Mouse (Mus musculus): Measurements from ENCODE around the gene Ffar1. TPM values are rescaled to one million over a fixed set of nuclear protein-coding genes. Genes with fewer than 3 reads are reported as not detected.

Gene Ffar1
- polyA plus RNA-seq (2015; fragmentation: Nextera tagmentation; extraction: Ambion mirVana) = 0.17 TPM in 2 replicates

DNA sequence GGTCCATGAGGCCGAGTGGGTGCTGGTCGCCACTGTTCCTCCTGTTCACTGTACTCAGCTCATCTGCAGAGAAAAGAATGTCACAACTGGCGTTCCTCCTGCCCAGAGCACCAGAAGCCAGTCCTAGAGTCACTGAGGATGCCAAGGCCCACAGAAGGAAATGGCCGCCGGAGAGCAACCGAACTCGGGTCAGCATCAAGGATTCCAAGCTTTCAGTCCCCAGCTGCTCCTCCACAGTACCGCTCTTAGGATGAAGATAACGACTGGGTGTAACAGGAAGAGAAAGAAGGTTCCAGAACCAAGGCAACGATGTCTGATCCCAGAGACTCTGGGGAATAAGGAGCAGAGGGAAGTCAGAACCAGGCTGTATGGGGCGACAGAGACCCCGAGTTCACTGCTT is at the start of gene Ffar1:
Ffar1 (minus strand) TSS at position 101 of the 400 bp plus-strand sequence.
- Histone ChIP-seq H3K36me3 (ENCODE audit: control insufficient read depth, insufficient read depth, low read length) (no peaks in the 10 kb centered on the region), H3K4me1 (ENCODE audit: control insufficient read depth, insufficient read depth, low read length) (no peaks in the 10 kb centered on the region), H3K27me3 (ENCODE audit: control insufficient read depth, insufficient read depth, low read length) (no peaks in the 10 kb centered on the region), H3K9me3 (replicated peaks; ENCODE audit: control insufficient read depth, low read length) (no peaks in the 10 kb centered on the region), H3K9ac (ENCODE audit: low read length) (no peak within 1 kb of the TSS; the same call in 1 of the 2 replicates), H3K27ac (ENCODE audit: low read length) (no peak within 1 kb of the TSS), H3K4me3 (replicated peaks; ENCODE audit: low read length) (no peak within 1 kb of the TSS), H3K4me2 (ENCODE audit: low read depth, low read length) (no peak within 1 kb of the TSS)
- ATAC-seq (ENCODE audit: insufficient read depth, low FRiP score) = no peak
- 88% methylated on average over 12 of the region's 12 CpGs for WGBS

GRCm38 (mm10) chr7:30909773-30910172 is 48.4 kb upstream of the Ffar1 start:
- Histone ChIP-seq H3K4me3 (replicated peaks; ENCODE audit: low read length) (no peak overlapping the region), H3K4me1 (ENCODE audit: control insufficient read depth, insufficient read depth, low read length) (no peaks in the 10 kb centered on the region; the same call in 1 of the 2 replicates), H3K27ac (ENCODE audit: low read length) (no peak overlapping the region), H3K9ac (ENCODE audit: low read length) (no peak overlapping the region), H3K9me3 (replicated peaks; ENCODE audit: control insufficient read depth, low read length) (no peaks in the 10 kb centered on the region), H3K36me3 (ENCODE audit: control insufficient read depth, insufficient read depth, low read length) (no peaks in the 10 kb centered on the region), H3K27me3 (ENCODE audit: control insufficient read depth, insufficient read depth, low read length) (no peaks in the 10 kb centered on the region), H3K4me2 (ENCODE audit: low read depth, low read length) (no peak overlapping the region)
- 63% methylated on average over 6 of the region's 6 CpGs for WGBS
- no peak for ATAC-seq (ENCODE audit: insufficient read depth, low FRiP score)

DNA sequence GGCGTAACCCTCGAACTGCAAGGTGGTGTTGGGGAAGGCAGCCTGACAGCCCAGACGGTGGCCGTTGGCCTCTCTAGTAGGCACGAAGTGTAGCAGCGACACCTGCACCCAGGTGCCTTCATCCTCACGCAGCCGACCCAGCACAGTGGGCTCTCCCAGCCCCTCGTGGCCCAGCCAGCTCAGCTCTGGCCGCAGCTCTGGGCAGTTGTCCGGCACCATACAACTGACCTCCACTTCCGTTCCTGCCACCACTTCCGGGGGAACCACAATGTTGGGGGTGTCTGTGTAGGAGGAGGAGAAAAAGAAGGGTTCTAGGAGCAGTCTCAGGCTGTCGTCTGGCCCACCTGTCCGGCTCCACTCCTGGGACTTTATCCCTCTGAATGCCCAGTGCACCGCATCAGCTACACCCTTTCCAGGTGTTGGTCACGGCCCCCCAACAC is 47.6 kb upstream of the Ffar1 start:
- H3K4me1 ChIP-seq (ENCODE audit: control insufficient read depth, insufficient read depth, low read length) = no peaks in the 10 kb centered on the region; the same call in 1 of the 2 replicates
- 20% methylated on average over 17 of the region's 17 CpGs for WGBS
- no peaks in the 10 kb centered on the region for H3K36me3 ChIP-seq (ENCODE audit: control insufficient read depth, insufficient read depth, low read length)
- peak overlapping the region; percentile 36; the same call in 1 of the 2 replicates for H3K9ac ChIP-seq (ENCODE audit: low read length)
- H3K27me3 ChIP-seq (ENCODE audit: control insufficient read depth, insufficient read depth, low read length) = no peaks in the 10 kb centered on the region
- ATAC-seq (ENCODE audit: insufficient read depth, low FRiP score) = peak; percentile 12; the same call in 1 of the 2 replicates
- H3K4me3 ChIP-seq (replicated peaks; ENCODE audit: low read length) = peak overlapping the region; percentile 27
- no peak overlapping the region for H3K27ac ChIP-seq (ENCODE audit: low read length)
- no peaks in the 10 kb centered on the region for H3K9me3 ChIP-seq (replicated peaks; ENCODE audit: control insufficient read depth, low read length)
- H3K4me2 ChIP-seq (ENCODE audit: low read depth, low read length) = peak overlapping the region; percentile 54

- 4% methylated on average over 26 of the region's 26 CpGs for WGBS
- H3K9ac ChIP-seq (ENCODE audit: low read length) = peak overlapping the region; percentile 36; the same call in 1 of the 2 replicates
- peak overlapping the region; percentile 54 for H3K4me2 ChIP-seq (ENCODE audit: low read depth, low read length)
- H3K27ac ChIP-seq (ENCODE audit: low read length) = no peak overlapping the region
- no peaks in the 10 kb centered on the region; the same call in 1 of the 2 replicates for H3K4me1 ChIP-seq (ENCODE audit: control insufficient read depth, insufficient read depth, low read length)
- peak; percentile 65; the same call in 1 of the 2 replicates for ATAC-seq (ENCODE audit: insufficient read depth, low FRiP score)
- H3K27me3 ChIP-seq (ENCODE audit: control insufficient read depth, insufficient read depth, low read length) = no peaks in the 10 kb centered on the region
- no peaks in the 10 kb centered on the region for H3K36me3 ChIP-seq (ENCODE audit: control insufficient read depth, insufficient read depth, low read length)
- peak overlapping the region; percentile 27 for H3K4me3 ChIP-seq (replicated peaks; ENCODE audit: low read length)
- no peaks in the 10 kb centered on the region for H3K9me3 ChIP-seq (replicated peaks; ENCODE audit: control insufficient read depth, low read length)
These were observed 47.1 kb upstream of the Ffar1 start for GRCm38 (mm10) chr7:30908277-30908991.

DNA sequence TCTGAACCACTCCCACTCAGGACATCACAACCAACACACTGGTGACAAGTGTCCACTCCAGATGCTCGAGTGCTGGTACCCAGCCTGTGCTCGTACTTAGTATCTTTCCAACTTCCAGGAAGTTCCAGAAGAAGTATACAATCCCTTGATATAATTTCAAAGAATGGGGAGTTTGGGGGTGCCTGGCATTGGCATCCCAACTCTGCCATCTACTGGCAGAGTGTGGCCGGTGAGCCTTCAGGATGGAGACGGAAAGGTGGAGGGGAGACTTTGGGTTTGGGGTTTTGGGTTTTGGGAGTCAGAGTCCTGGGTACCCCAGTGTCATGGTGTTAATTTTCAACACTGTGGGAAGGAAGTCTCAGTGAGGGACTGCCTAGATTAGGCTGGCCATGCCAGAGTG is 42.7 kb upstream of the Ffar1 start:
- ATAC-seq (ENCODE audit: insufficient read depth, low FRiP score) = no peak
- H3K4me1 ChIP-seq (ENCODE audit: control insufficient read depth, insufficient read depth, low read length) = no peaks in the 10 kb centered on the region; the same call in 1 of the 2 replicates
- no peak overlapping the region for H3K9ac ChIP-seq (ENCODE audit: low read length)
- H3K4me2 ChIP-seq (ENCODE audit: low read depth, low read length) = no peak overlapping the region
- no peaks in the 10 kb centered on the region for H3K9me3 ChIP-seq (replicated peaks; ENCODE audit: control insufficient read depth, low read length)
- H3K27ac ChIP-seq (ENCODE audit: low read length) = no peak overlapping the region
- H3K4me3 ChIP-seq (replicated peaks; ENCODE audit: low read length) = no peak overlapping the region
- no peaks in the 10 kb centered on the region for H3K27me3 ChIP-seq (ENCODE audit: control insufficient read depth, insufficient read depth, low read length)
- WGBS = 35% methylated on average over 4 of the region's 4 CpGs
- no peaks in the 10 kb centered on the region for H3K36me3 ChIP-seq (ENCODE audit: control insufficient read depth, insufficient read depth, low read length)

DNA sequence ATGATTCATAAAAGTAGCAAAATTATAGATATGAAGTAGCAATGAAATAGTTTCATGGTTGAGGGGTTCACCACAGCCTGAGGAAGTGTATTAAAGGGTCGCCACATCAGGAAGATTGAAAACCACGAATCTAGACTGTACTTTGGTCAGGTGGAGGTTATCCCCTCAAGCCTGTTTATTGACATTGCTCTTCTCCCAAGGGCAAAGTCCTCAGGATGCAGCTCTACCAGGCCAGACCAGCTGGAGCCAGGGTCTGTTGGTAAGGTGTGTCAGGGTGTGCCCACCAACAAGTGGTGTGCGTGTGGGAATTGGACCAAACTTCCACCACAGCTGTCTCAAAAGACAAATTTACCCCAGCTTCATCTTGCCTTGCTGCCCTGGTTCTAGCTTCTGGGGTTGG is 33.9 kb upstream of the Ffar1 start:
- no peak overlapping the region for H3K4me2 ChIP-seq (ENCODE audit: low read depth, low read length)
- no peaks in the 10 kb centered on the region for H3K36me3 ChIP-seq (ENCODE audit: control insufficient read depth, insufficient read depth, low read length)
- no peak for ATAC-seq (ENCODE audit: insufficient read depth, low FRiP score)
- 83% methylated on average over 3 of the region's 3 CpGs for WGBS
- H3K9ac ChIP-seq (ENCODE audit: low read length) = no peak overlapping the region
- H3K4me1 ChIP-seq (ENCODE audit: control insufficient read depth, insufficient read depth, low read length) = 0 out of 2 replicates have a peak, but pooled peaks cover 7% of the 10 kb centered on the region
- H3K27ac ChIP-seq (ENCODE audit: low read length) = no peak overlapping the region
- no peak overlapping the region for H3K4me3 ChIP-seq (replicated peaks; ENCODE audit: low read length)
- no peaks in the 10 kb centered on the region for H3K9me3 ChIP-seq (replicated peaks; ENCODE audit: control insufficient read depth, low read length)
- no peaks in the 10 kb centered on the region for H3K27me3 ChIP-seq (ENCODE audit: control insufficient read depth, insufficient read depth, low read length)

DNA sequence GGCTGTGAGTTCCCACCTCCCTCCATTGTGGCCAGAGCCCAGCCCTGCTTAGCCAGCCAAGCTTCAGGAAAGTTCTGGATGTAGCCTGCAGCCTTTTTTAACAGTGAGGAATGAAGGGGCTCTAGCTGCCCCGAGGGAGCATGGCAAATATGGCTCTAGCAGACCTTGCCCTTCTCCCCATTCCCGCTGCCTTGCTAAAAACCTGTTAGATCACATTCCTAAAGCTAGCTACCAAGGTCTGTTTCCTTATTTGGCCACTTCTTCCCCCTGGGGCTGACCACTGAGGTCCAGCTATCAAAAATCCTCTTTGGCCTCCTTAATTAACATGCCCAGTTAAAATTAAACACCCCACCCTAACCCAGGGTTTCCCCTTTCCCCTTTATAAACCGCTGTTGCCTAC is 31.2 kb upstream of the Ffar1 start:
- Histone ChIP-seq H3K4me1 (ENCODE audit: control insufficient read depth, insufficient read depth, low read length) (0 out of 2 replicates have a peak, but pooled peaks cover 7% of the 10 kb centered on the region), H3K9me3 (replicated peaks; ENCODE audit: control insufficient read depth, low read length) (no peaks in the 10 kb centered on the region), H3K27ac (ENCODE audit: low read length) (0 out of 2 replicates have a peak overlapping the region, but pooled peaks have one; percentile 37), H3K4me2 (ENCODE audit: low read depth, low read length) (no peak overlapping the region), H3K4me3 (replicated peaks; ENCODE audit: low read length) (no peak overlapping the region), H3K36me3 (ENCODE audit: control insufficient read depth, insufficient read depth, low read length) (no peaks in the 10 kb centered on the region), H3K9ac (ENCODE audit: low read length) (peak overlapping the region; percentile 23; the same call in 1 of the 2 replicates), H3K27me3 (ENCODE audit: control insufficient read depth, insufficient read depth, low read length) (no peaks in the 10 kb centered on the region)
- 43% methylated on average over 3 of the region's 3 CpGs for WGBS
- peak; percentile 75; the same call in 1 of the 2 replicates for ATAC-seq (ENCODE audit: insufficient read depth, low FRiP score)

DNA sequence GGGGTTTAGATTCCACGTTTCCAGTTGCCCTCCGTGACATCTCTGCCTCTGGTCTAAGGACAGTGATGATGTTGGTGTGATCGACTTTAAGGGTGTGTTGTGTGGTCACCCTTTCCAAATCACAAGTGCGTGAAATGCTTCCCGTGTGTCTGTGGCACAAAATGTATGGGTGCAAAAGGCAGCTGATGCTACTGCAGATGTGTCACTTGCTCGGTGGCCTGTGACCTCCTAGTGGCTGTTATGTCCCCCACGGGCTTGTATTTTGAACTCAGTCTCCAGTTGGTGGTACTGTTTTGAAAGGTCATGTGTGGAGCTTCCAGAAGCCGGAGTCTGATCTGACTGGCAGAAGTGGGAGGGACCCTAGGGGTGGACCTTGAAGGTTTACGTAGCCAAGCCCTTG is 30.4 kb upstream of the Ffar1 start:
- no peak for ATAC-seq (ENCODE audit: insufficient read depth, low FRiP score)
- Histone ChIP-seq H3K27ac (ENCODE audit: low read length) (no peak overlapping the region), H3K36me3 (ENCODE audit: control insufficient read depth, insufficient read depth, low read length) (no peaks in the 10 kb centered on the region), H3K9me3 (replicated peaks; ENCODE audit: control insufficient read depth, low read length) (no peaks in the 10 kb centered on the region), H3K27me3 (ENCODE audit: control insufficient read depth, insufficient read depth, low read length) (no peaks in the 10 kb centered on the region), H3K4me1 (ENCODE audit: control insufficient read depth, insufficient read depth, low read length) (0 out of 2 replicates have a peak, but pooled peaks cover 7% of the 10 kb centered on the region), H3K4me3 (replicated peaks; ENCODE audit: low read length) (no peak overlapping the region), H3K4me2 (ENCODE audit: low read depth, low read length) (no peak overlapping the region), H3K9ac (ENCODE audit: low read length) (no peak overlapping the region)
- WGBS = 83% methylated on average over 9 of the region's 9 CpGs

- Histone ChIP-seq H3K4me3 (replicated peaks; ENCODE audit: low read length) (no peak overlapping the region), H3K9ac (ENCODE audit: low read length) (no peak overlapping the region), H3K4me1 (ENCODE audit: control insufficient read depth, insufficient read depth, low read length) (0 out of 2 replicates have a peak, but pooled peaks cover 7% of the 10 kb centered on the region), H3K27me3 (ENCODE audit: control insufficient read depth, insufficient read depth, low read length) (no peaks in the 10 kb centered on the region), H3K27ac (ENCODE audit: low read length) (no peak overlapping the region), H3K36me3 (ENCODE audit: control insufficient read depth, insufficient read depth, low read length) (no peaks in the 10 kb centered on the region), H3K9me3 (replicated peaks; ENCODE audit: control insufficient read depth, low read length) (no peaks in the 10 kb centered on the region), H3K4me2 (ENCODE audit: low read depth, low read length) (no peak overlapping the region)
- ATAC-seq (ENCODE audit: insufficient read depth, low FRiP score) = no peak
- WGBS = 68% methylated on average over 2 of the region's 2 CpGs
These were observed 29.3 kb upstream of the Ffar1 start for GRCm38 (mm10) chr7:30890681-30891080.
